Mouse (Mus musculus): Measurements from ENCODE around the gene Gm21425.
"Not testable (repeated sequence)": the region's sequence is repeated elsewhere in the genome, so short reads cannot be mapped to it uniquely, and the experiment has no call there.

Gm21425 gene

DNA sequence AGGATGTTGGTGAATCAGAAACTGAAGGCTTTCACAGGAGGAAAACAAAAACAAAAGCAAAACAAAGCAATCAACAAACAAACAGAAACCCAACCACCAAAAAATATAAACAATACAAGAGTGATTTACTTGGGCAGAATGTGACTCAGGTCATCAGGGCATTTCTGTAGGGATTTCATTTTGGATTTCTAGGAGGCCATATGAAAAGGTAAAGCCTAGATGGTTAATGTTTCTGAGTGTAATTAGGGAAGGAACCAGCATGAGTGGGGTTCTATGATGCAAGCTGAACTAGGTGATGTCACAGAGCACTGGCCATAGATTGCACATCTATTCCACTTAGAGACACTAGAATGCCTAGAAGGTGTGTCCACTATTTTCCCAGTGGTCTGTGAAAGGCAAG lies at the start of gene Gm21425:
TSS of gene Gm21425 (plus strand) at position 301 of the 400 bp plus-strand sequence.
- DNase-seq, result not testable (repeated sequence)

DNA sequence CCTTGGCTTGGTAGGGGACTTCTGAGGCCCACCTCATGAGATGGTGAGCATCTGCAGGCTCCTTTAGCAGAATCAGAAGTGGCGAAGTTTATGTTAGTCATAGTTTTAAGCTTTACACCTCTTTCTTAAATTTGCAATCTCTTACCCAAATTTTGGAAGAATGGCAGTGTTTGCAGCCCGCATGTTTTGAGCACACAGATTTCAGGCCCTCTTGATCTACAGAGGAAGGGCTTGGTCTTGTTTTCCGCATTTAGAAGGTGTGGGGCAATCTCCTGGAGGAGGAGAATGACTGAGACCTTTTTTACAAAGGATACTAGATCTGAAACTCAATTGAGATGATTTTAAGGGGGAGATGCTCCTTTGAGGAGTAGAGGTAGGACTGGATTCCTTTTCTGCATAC lies 28.4 kb upstream of the Gm21425 start, which contains the start of gene Gm21891:
TSS of gene Gm21891 (minus strand) at position 101 of the 400 bp plus-strand sequence.
- not testable (repeated sequence) for DNase-seq

All from kidney, adult 18-20 months (tissue).